17 mouse cellular contexts compared by ENCODE assay signal in genomic region chr3:68690344-68690743, GRCm38 (mm10). TPM values are rescaled to one million over a fixed set of nuclear protein-coding genes. Genes with fewer than 3 reads are reported as not detected.
DNase-seq lines count a peak whose midpoint lies in the region; ATAC-seq and TF ChIP-seq lines count a peak whose summit lies in the region.
"Had no signal": no experiment of that assay in that cellular context is flagged by ENCODE, and none has a peak within 500 bp of the region (broad histone marks: within the 10 kb centered on the region; RNA-seq: fewer than 3 reads in every experiment).

Gene Il12a, plus strand, starts transcription at chr3:68690644.

- no peak for TF ChIP-seq CTCF in thymus, adult 2 months (IDR thresholded peaks at IDR 0.05; ENCODE audit: borderline replicate concordance, control insufficient read depth, extremely low read depth, insufficient read depth, low read length, poor library complexity)

- peak within 1 kb of the TSS; percentile 31 for H3K4me3 ChIP-seq in heart, embryonic 15.5 days
- H3K4me3 ChIP-seq in thymus, adult 2 months (ENCODE audit: control insufficient read depth, insufficient read depth, low read length): peak within 1 kb of the TSS; percentile 42
- H3K4me3 ChIP-seq in liver, embryonic 15.5 days (replicated peaks): peak within 1 kb of the TSS; percentile 23
- H3K4me3 ChIP-seq: left cerebral cortex, adult 2 months; limb, embryonic 13.5 days; midbrain, embryonic 13.5 days; myocyte had no signal

- H3K27ac ChIP-seq in heart, embryonic 15.5 days: no peak within 1 kb of the TSS
- peak within 1 kb of the TSS; percentile 2; the same call in 1 of the 2 replicates for H3K27ac ChIP-seq in thymus, adult 2 months (ENCODE audit: control insufficient read depth, insufficient read depth, low read length)
- no peak within 1 kb of the TSS for H3K27ac ChIP-seq in liver, embryonic 15.5 days (replicated peaks)
- H3K27ac ChIP-seq: left cerebral cortex, adult 2 months; limb, embryonic 13.5 days; midbrain, embryonic 13.5 days had no signal

- no peak for DNase-seq in heart, postnatal 14 days
- DNase-seq in thymus, adult 2 months: no peak
- no peak for DNase-seq in thymus, postnatal 0 days (ENCODE audit: low spot score)
- DNase-seq in layer of hippocampus, adult 9-10 months (ENCODE audit: low spot score): no peak
- no peak for DNase-seq in cerebellum, adult 9-10 months
- DNase-seq: adrenal gland, postnatal 10 days; cerebellum, adult 9-11 months; lung, postnatal 10 days; right cerebral cortex, adult 18-20 months had no signal

- H3K9ac ChIP-seq in heart, embryonic 15.5 days: no peak within 1 kb of the TSS
- H3K9ac ChIP-seq in liver, embryonic 15.5 days: no peak within 1 kb of the TSS
- H3K9ac ChIP-seq: limb, embryonic 13.5 days; midbrain, embryonic 13.5 days had no signal

- no peaks in the 10 kb centered on the region for H3K9me3 ChIP-seq in heart, embryonic 15.5 days (replicated peaks)
- no peaks in the 10 kb centered on the region for H3K9me3 ChIP-seq in liver, embryonic 15.5 days (replicated peaks)
- H3K9me3 ChIP-seq: limb, embryonic 13.5 days; midbrain, embryonic 13.5 days had no signal

- H3K27me3 ChIP-seq in heart, embryonic 15.5 days: no peaks in the 10 kb centered on the region
- no peaks in the 10 kb centered on the region; the same call in 1 of the 2 replicates for H3K27me3 ChIP-seq in thymus, adult 2 months (ENCODE audit: control insufficient read depth, insufficient read depth, low read length)
- H3K27me3 ChIP-seq in liver, embryonic 15.5 days: peaks cover 21% of the 10 kb centered on the region
- H3K27me3 ChIP-seq: limb, embryonic 13.5 days; midbrain, embryonic 13.5 days had no signal

- TF ChIP-seq POLR2A in thymus, adult 2 months (IDR thresholded peaks at IDR 0.05; ENCODE audit: control insufficient read depth, extremely low read depth, insufficient read depth, low read length, poor library complexity): no peak

- 92% methylated on average over 4 of the region's 4 CpGs for WGBS in heart, embryonic 15.5 days
- WGBS in thymus, adult 2 months: 96% methylated on average over 4 of the region's 4 CpGs
- 72% methylated on average over 4 of the region's 4 CpGs for WGBS in liver, embryonic 15.5 days (ENCODE audit: insufficient replicate concordance)

- H3K4me2 ChIP-seq in heart, embryonic 15.5 days: peak within 1 kb of the TSS; percentile 50
- peak within 1 kb of the TSS; percentile 43 for H3K4me2 ChIP-seq in liver, embryonic 15.5 days
- H3K4me2 ChIP-seq: limb, embryonic 13.5 days; midbrain, embryonic 13.5 days had no signal

- ATAC-seq in heart, embryonic 15.5 days (replicated peaks; ENCODE audit: insufficient number of reproducible peaks, insufficient read depth, low FRiP score, low read depth): no peak
- no peak for ATAC-seq in liver, embryonic 15.5 days (ENCODE audit: insufficient read depth)
- ATAC-seq: forebrain, embryonic 14.5 days; midbrain, embryonic 13.5 days had no signal

- intact Hi-C loops in heart, postnatal 14 days (cut with DNase I): no loop called here

- no peaks in the 10 kb centered on the region for H3K36me3 ChIP-seq in heart, embryonic 15.5 days
- no peaks in the 10 kb centered on the region for H3K36me3 ChIP-seq in thymus, adult 2 months (ENCODE audit: control insufficient read depth, insufficient read depth, low read length)
- no peaks in the 10 kb centered on the region for H3K36me3 ChIP-seq in liver, embryonic 15.5 days (replicated peaks)
- H3K36me3 ChIP-seq: limb, embryonic 13.5 days; midbrain, embryonic 13.5 days had no signal

- no peaks in the 10 kb centered on the region; the same call in 1 of the 2 replicates for H3K4me1 ChIP-seq in heart, embryonic 15.5 days (replicated peaks)
- H3K4me1 ChIP-seq in thymus, adult 2 months (replicated peaks; ENCODE audit: control insufficient read depth, insufficient read depth, low read length): peaks cover 30% of the 10 kb centered on the region
- no peaks in the 10 kb centered on the region for H3K4me1 ChIP-seq in liver, embryonic 15.5 days (replicated peaks)

RNA-seq across cellular contexts. Expression of gene Il12a, which starts in this region (rescaled TPM):
- polyA plus RNA-seq in heart, embryonic 15.5 days (2015; fragmentation: Nextera tagmentation; extraction: Ambion mirVana): 0.15 TPM in 1 of 2 replicates, not detected in the other
- under 1 TPM; 0.27 to 0.60 TPM for total RNA-seq in heart, postnatal 14 days (2021)
- 2.8 and 3.2 TPM in 2 replicates for polyA plus RNA-seq in thymus, adult 2 months (2012; rRNA removed)
- polyA plus RNA-seq in thymus, postnatal 0 days (2015; fragmentation: Nextera tagmentation; extraction: Ambion mirVana): 3.0 TPM in 2 replicates
- 1.6 and 2.3 TPM in 2 replicates for polyA plus RNA-seq in liver, embryonic 15.5 days (2015; fragmentation: Nextera tagmentation; extraction: Ambion mirVana)
- total RNA-seq: MEL had no signal
- polyA plus RNA-seq: midbrain, embryonic 13.5 days had no signal
